Mouse (Mus musculus) embryo, embryonic 11.5 days (tissue): ENCODE results near the gene Neurod1.

Source experiments
- DNase-seq: peaks from one replicate; pipeline ENCODE4 v3.0.0-alpha.2; 2012; ENCODE audit warnings: low read depth, low spot score

The Neurod1 gene

DNA sequence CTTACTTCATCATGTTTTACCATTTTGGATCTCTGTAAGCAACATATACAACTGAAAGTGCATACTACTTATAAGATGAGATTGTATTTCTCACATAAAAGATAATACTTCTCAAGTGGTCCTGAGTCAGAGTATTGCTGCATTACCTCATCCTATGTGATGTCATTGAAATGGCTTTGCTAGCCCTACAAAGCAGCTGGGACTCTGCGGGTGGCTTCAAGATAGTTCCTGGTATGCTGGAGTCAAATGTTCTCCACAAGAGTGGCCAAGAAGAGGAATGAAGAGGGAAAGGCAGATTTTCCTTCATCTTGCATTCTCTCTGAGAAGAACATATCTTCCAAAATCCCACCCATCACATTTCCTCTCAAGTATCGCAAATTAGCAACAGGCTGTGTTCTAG is 13.2 kb downstream of the Neurod1 start:
- DNase-seq = no peak

DNA sequence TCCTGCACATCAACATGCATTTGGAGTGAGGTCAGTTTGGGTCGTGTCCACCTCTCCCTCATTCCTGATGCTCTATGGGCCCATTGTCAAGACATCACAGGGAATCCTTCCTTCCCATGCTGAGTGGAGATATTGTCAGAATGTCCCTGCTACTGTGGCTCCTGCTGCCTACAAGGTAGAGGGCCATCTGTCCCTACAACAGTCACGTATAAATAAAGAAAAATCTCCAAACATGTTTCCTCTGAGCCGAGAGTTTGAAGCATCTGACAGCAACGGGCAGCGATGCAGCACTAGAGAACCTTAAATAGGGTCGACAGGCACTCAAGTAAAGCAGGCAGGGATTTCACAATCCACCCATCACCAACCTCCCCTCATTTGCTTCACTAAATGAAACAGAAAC is 13.6 kb downstream of the Neurod1 start:
- no peak for DNase-seq

DNA sequence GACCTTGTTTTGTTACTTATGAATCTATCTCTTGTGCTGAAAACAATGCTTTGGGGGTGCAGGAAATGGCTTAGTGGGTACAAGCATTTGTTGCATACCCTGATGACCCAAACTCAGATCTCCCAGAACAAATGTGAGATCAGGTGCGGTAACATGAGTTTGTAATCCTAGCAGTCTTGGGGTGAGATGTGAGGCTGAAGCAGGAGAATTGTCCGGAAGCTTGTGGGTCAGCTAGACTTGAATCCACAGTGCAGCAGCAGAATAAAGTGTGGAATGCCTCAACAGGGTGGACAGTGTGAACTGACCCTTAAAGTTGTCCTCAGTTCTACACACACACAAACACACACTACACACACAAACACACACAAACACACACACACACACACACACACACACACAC is 14.3 kb downstream of the Neurod1 start:
- no peak for DNase-seq

DNA sequence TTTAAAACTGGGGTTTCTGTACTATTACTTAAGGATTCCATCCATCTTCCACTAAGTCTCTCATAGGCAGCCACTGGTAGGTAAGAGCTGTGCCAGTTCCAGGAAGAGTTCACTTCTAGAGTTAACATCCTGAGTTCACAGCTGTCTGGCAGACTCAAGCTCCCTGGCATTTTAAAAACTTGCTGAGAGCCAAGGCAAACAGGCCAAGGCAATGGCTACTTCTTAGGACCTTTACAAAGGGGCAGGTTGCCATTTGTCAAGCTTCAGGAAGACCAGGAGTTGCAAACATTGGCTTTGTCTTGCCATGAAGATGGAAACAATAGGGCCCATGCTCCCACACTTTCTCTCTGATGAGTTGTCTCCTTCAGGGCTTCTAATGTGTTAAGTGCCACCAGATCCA is 26.5 kb downstream of the Neurod1 start:
- DNase-seq = no peak

DNA sequence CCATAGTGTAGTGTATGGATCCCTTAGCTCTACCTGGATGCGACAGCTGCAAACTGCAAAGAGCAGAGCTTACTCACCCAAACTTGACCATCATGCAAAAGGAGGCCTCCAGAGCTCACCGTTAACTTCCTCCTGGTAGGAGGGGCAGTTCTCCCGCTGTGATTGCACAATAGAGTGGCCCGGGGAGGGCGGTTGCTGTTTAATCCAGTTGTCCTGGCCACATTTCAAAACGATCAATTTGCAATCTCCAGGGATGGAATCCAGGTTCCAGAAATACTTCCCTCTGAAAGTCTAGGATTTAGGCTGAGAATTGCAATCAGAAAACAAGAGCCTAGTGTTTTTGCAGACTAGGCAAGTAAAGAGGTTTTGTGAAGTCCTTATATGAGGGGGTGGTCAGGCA is 26.9 kb downstream of the Neurod1 start:
- DNase-seq = no peak

DNA sequence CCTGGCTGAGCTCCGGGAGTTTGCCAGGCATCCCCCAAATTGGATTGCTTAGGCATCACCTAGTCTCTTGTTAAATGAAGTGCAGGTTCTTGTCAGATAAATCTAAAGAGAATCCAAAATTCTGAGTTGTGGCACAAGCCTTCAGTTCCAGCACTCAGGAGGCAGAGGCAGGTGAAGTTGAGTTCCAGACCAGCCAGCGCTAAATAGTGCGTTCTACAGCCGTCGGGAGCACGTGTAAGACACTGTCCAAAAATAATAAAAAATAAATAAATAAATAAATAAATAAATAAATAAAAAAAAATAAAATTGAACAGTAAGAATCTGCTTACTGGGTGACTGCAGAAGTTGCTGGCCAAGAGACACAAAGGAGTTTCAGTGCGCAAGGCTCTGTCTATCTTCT is 27.4 kb downstream of the Neurod1 start:
- DNase-seq = no peak

DNA sequence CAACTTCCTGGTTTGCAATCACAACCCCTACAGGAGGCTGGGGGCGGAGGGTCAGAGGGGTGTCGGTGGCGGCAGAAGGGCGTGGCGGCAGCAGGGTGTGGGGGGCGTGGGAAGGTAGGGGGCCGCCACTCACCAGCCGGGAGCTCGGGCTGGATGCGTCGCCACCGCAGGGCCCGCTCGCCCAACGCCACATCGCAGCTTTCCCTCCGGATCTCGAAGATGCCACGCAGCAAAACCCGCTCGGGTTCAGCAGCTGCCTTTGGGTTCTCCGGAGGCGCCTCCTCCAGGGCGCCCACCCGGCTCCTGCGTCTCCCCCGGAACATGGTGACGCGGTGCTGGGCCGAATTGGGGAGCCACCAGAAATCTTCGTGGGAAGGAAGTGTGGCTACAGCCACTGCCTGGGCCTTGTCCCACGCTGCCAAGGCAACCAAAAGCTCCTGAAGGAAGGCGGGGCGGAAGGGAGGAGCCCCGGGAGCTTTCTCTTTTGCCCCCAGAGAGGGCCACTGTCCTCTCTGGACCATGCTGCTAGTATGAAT is 27.9 kb downstream of the Neurod1 start:
- no peak for DNase-seq

DNA sequence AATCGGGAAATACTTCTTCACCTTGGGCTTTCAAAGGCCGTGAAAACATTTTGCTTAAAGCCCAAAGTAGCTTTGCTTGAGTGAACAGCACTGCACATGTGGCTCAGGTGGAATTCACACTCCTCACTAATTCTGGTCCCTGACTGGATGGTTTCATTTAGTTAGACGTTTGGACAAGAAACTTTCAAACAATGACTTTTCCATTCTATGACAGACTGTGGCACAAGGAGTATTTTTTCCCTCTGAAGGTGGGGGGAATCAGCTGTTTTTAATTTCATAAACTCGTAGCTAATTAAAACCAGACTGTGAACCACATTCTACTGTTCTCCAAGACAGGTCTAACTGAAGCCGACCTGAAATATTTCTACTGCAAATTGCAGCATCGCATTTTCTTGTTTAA is 28.5 kb downstream of the Neurod1 start:
- no peak for DNase-seq

DNA sequence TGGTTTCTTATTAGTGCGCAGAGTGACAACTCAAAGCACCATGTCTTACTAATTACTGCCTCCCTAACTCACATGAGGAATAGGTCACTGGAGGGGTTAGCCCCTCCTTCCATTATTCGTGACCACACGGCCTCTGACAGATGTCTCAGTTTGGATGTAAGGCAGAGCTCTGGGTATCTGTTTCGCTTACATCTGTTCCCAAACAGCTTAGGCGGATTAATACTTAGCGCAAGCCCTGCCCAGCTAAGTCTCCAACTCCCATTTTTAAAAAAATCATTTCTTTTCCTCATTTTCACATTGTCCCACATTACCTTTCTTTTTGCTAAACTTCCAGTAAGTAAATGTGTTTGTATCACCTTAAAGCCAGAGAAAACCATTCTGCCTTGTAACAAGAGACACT is 34.9 kb downstream of the Neurod1 start:
- no peak for DNase-seq

DNA sequence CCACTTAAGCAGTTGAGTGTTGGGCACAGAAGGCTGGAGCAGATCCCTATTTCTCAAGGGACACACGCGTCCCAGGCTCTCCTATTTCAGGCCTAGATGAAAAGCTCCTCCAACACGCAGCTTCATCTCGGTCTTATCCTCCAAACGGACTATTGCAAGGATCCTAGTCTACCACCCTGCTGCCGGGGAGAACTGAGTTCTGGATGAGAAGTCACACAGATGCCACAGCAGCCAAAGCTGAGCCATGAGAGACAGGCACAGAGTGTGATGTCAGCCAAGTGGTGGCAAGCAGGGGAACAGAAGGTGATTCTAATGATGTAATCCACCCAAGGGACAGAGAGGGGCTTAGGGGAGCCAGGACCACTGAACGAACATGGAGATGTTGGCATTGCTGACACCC is 42.0 kb downstream of the Neurod1 start:
- DNase-seq = no peak

DNA sequence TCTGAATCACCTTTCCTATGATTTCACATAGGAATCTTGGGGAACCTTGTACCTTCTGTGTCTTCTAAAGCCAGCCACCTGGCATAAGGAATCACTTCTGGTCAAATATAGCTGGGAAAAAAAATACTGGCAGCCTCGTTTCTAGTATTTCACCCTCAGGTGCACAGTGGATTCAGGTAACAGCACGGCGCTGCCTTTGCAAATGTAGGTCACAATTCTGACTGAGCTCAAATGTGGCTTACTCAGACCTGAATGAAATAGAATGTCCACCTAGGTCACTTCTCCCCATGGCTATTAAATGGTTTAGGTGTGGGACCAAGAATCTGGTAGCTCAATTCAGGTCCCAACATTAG is 45.7 kb downstream of the Neurod1 start:
- no peak for DNase-seq

DNA sequence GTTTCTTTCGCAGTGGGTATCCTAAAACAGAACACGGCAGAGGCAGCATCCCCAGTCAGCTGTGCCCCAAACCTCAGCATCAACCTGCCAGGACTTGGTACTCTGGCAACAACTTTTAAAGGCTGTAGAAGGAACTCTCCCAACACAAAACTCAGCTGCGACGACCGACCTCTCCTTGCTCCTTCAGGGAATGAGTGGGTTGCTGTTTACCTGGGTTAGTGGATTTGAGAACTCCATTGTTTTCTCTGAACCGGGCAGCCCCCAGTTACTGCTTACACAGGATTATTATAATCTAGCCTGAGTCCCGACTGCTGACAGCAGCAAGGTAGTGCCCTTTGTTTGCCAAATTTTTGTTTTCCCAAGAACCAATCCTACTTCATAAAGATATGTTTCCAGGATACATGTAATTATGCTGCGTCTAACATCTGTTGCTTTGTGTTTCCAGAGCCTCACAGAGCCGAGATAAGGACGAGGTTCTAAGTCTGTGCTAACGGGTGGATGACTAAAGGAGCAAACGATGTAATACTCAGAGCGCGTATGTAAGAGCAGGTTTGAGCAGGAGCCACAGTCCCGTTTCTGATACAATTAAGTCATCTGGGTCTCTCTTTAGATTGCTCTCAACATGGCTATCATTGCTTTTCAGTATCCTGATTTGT is 46.2 kb downstream of the Neurod1 start:
- no peak for DNase-seq

DNA sequence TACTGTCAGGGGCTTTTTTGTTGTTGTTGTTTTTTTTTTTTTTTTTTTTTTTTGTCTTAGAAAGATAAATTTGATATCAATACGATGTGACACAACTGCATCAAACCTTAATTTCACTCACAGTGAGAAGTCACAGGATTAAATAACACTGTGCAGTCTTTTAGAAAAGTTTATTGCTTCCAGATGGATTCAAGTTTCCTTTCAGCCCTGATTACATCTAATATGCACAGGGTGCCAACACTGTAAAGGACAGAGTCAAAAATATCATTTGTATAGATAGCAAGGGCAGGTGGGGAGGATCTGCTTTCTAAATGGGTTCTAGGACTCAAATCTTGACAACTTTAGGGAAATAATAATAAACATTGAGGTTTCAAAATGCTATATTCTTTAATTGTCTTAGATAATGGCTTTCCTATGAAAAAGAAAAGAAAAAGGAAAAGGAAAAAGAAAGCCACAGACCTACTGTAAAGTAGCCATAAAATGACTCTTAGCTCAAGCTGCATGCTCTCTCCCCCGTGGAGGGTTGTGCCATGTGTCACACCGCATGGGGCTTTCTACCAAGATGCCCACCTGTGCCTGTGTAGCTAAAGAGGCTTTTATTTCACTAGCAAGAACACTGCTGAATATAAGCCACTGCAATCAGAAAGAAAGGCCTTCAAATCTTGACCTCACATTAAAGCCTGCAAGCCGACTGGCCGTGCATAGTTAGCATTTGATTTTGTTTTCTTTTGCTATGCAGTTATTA is 50.7 kb downstream of the Neurod1 start:
- DNase-seq = no peak
